Mouse (Mus musculus): ENCODE measurements around the gene Wdr11.

DNA sequence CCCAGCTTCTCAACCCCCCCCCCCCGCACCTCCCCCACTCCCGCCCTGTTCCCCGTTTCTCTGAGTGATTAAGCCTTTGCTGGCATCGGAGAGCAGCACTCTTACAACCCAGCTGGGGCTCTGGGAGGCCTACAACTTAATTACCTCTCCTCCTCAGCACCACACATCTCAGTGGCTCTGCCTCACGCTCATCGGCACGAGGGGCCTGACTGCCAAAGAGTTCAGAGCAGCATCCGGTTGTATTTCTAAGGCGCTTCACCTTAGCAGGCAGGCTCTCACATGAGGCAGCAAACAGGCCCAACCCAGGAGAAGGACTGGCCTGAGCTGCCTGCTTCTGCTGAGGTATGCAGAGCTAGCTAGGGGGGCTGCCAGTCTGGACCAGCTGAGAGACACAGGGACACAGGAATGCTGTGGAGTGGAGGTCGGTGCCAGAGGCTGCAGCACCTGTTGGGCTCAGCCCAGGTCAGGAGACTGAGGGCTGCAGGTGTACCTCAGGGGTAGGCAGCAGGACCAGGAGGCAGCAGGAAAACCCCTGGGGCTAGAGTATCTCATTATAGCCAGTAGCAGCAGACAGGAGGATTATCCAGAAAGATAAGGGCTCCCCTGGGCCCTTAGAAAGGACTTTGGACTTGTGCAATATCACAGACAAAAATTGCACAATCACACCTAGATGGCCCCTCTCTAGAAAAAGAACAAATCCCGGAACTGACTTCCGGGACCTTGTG lies 72.3 kb downstream of the Wdr11 start:
- TF ChIP-seq EP300 (IDR thresholded peaks at IDR 0.05; ENCODE audit: low read depth) (no peak), CTCF (IDR thresholded peaks at IDR 0.05; ENCODE audit: low read depth) (no peak)

Measured in heart, postnatal 0 days (tissue).